Mouse (Mus musculus) adrenal gland, postnatal 4 days (tissue): ENCODE data around the gene Atp5mpl. TPM values are rescaled to one million over a fixed set of nuclear protein-coding genes. Genes with fewer than 3 reads are reported as not detected.
"Not testable (repeated sequence)": the region's sequence is repeated elsewhere in the genome, so short reads cannot be mapped to it uniquely, and the experiment has no call there.

ENCODE experiments used
- DNase-seq, 2 experiments: peaks; one replicate each; pipeline ENCODE4 v3.0.0; 2021 to 2022; ENCODE audit warnings: low spot score in 2 of 2, mixed read lengths in 2 of 2
- total RNA-seq, 2 experiments: library from RNA; stranded (reverse); gene quantifications; 2 replicates each; pipeline ENCODE4 v1.2.3; 2021

The Atp5mpl gene
- total RNA-seq, 2 experiments from 2014 or later, result 402 to 432 TPM

GRCm38 (mm10) chr12:111951701-111952100 lies 15.1 kb downstream of the Atp5mpl start:
- DNase-seq, result no peak

GRCm38 (mm10) chr12:111950486-111950885 lies 16.3 kb downstream of the Atp5mpl start:
- no peak for DNase-seq

- no peak for DNase-seq
These were observed 20.1 kb downstream of the Atp5mpl start for GRCm38 (mm10) chr12:111946716-111947115.

GRCm38 (mm10) chr12:111945765-111946655 lies 20.8 kb downstream of the Atp5mpl start:
- DNase-seq, result not testable (repeated sequence)

- no peak for DNase-seq
These were observed 21.7 kb downstream of the Atp5mpl start for GRCm38 (mm10) chr12:111945115-111945514.

- DNase-seq, result not testable (repeated sequence)
These were observed 22.5 kb downstream of the Atp5mpl start for GRCm38 (mm10) chr12:111944065-111944987.

GRCm38 (mm10) chr12:111943421-111944064 lies 23.2 kb downstream of the Atp5mpl start:
- DNase-seq, result no peak

GRCm38 (mm10) chr12:111938623-111939177 lies 28.1 kb downstream of the Atp5mpl start:
- DNase-seq, result no peak

- DNase-seq, result no peak
These were observed 29.8 kb downstream of the Atp5mpl start for GRCm38 (mm10) chr12:111936706-111937550.

GRCm38 (mm10) chr12:111933971-111934370 lies 32.8 kb downstream of the Atp5mpl start:
- DNase-seq, result no peak

- peak in 1 of 2 experiments; percentile 32 for DNase-seq
These were observed 33.6 kb downstream of the Atp5mpl start for GRCm38 (mm10) chr12:111933032-111933704.

GRCm38 (mm10) chr12:111932513-111932912 lies 34.3 kb downstream of the Atp5mpl start:
- no peak for DNase-seq

GRCm38 (mm10) chr12:111931411-111932025 lies 35.3 kb downstream of the Atp5mpl start:
- no peak for DNase-seq

- no peak for DNase-seq
These were observed 38.3 kb downstream of the Atp5mpl start for GRCm38 (mm10) chr12:111928411-111928966.

GRCm38 (mm10) chr12:111927338-111927737 lies 39.4 kb downstream of the Atp5mpl start:
- no peak for DNase-seq

GRCm38 (mm10) chr12:111923117-111923516 lies 43.7 kb downstream of the Atp5mpl start:
- no peak for DNase-seq

- no peak for DNase-seq
These were observed 46.7 kb downstream of the Atp5mpl start for GRCm38 (mm10) chr12:111920046-111920445.

- no peak for DNase-seq
These were observed 50.1 kb downstream of the Atp5mpl start for GRCm38 (mm10) chr12:111916514-111917217.
